Mouse (Mus musculus) small intestine, adult 2 months (tissue): ENCODE measurements around the gene Oas2.

Experiments
- CTCF ChIP-seq: fragments of 200-500 bp; IDR thresholded peaks from 2 replicates; pipeline ENCODE4 v1.5.1; 2012; ENCODE audit warnings: low read depth, mild to moderate bottlenecking, control low read depth, inconsistent platforms, low read length, moderate library complexity, mixed read lengths; ENCODE audit not compliant: insufficient replicate concordance, insufficient read length; ENCODE audit errors: extremely low read depth
- POLR2A ChIP-seq: fragments of 200-500 bp; IDR thresholded peaks from 2 replicates; pipeline ENCODE4 v1.6.1; 2012; ENCODE audit warnings: low read depth, mild to moderate bottlenecking, control low read depth, inconsistent platforms, low read length, moderate library complexity

- TF ChIP-seq CTCF (no peak), POLR2A (no peak)
These were observed 29.3 kb upstream of the Oas2 start for GRCm38 (mm10) chr5:120778941-120779340.
